Mouse (Mus musculus) forebrain, embryonic 16.5 days (tissue): ENCODE measurements around the gene Adgrd1. TPM values are rescaled to one million over a fixed set of nuclear protein-coding genes. Genes with fewer than 3 reads are reported as not detected.
A peak's percentile ranks its signal among the peaks of the same experiment; 100 is the strongest.

ENCODE experiments used
- ATAC-seq: fragments of 200-750 bp; cut with Nextera tagmentation; 2 replicates; pipeline ENCODE4 v1.8.0; 2017; ENCODE audit warnings: mild to moderate bottlenecking, moderate library complexity
- H3K27ac ChIP-seq: fragments of 300-500 bp; sonication (generic); 2 replicates; pipeline ENCODE4 v1.5.1; 2014; ENCODE audit warnings: low read length, control low read depth
- H3K27me3 ChIP-seq: fragments of 300-500 bp; sonication (generic); replicated peaks from 2 replicates; pipeline ENCODE4 v1.6.1; 2014; ENCODE audit warnings: low read length; ENCODE audit not compliant: control insufficient read depth, insufficient read depth
- H3K36me3 ChIP-seq: fragments of 300-500 bp; sonication (generic); 2 replicates; pipeline ENCODE4 v1.6.1; 2014; ENCODE audit not compliant: control insufficient read depth, insufficient read depth
- H3K4me1 ChIP-seq: fragments of 300-500 bp; sonication (generic); replicated peaks from 2 replicates; pipeline ENCODE4 v1.6.1; 2014; ENCODE audit warnings: low read length; ENCODE audit not compliant: control insufficient read depth, insufficient read depth
- H3K4me2 ChIP-seq: fragments of 300-500 bp; sonication (generic); 2 replicates; pipeline ENCODE4 v1.6.1; 2014; ENCODE audit warnings: mild to moderate bottlenecking, low read length, control low read depth
- H3K4me3 ChIP-seq: fragments of 300-500 bp; sonication (generic); replicated peaks from 2 replicates; pipeline ENCODE4 v1.5.1; 2014; ENCODE audit warnings: mild to moderate bottlenecking, low read length, control low read depth
- H3K9ac ChIP-seq: fragments of 300-500 bp; sonication (generic); replicated peaks from 2 replicates; pipeline ENCODE4 v1.6.1; 2014; ENCODE audit warnings: low read depth, low read length, control low read depth
- H3K9me3 ChIP-seq: fragments of 300-500 bp; sonication (generic); 2 replicates; pipeline ENCODE4 v1.6.1; 2016; ENCODE audit warnings: low read length; ENCODE audit not compliant: control insufficient read depth
- WGBS: fragments of 180-500 bp; shearing (Covaris S2); extraction: QIAGEN DNeasy Blood & Tissue Kit; methylation state at CpG from one replicate; pipeline ENCODE4 v1.1.7; 2014; 5-methylcytosine and 5-hydroxymethylcytosine counted together
- polyA plus RNA-seq: library from polyadenylated mRNA; unstranded; fragments of >200 nt; fragmentation: Nextera tagmentation; extraction: Ambion mirVana; gene quantifications from 2 replicates; pipeline ENCODE4 v1.2.1, GENCODE M21; 2015

The Adgrd1 gene
- polyA plus RNA-seq, 1 experiment from 2014 or later, result 0.22 TPM

DNA sequence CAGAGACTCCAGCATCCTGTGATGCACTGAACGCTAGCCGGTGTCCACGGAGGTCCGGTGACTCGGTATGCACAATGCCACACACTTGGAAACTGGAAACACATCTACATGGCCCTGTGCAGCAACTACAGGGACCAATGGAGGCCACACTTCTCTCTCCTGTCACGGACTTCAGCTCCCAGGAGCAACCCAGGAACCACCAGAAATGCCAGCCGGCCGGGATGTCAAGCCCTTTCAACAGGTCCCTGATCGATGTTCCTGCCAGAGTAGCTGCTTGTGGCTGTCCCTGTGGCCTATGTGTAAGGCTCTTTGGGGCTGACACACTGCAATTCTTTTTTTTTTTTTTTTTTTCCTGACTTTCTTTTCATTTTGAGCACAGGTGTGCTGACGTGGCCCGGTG is 32.4 kb upstream of the Adgrd1 start:
- 79% methylated on average over 11 of the region's 11 CpGs for WGBS
- Histone ChIP-seq H3K4me3 (no peak overlapping the region), H3K9ac (no peak overlapping the region)

GRCm38 (mm10) chr5:129065301-129065700 is 31.2 kb upstream of the Adgrd1 start:
- H3K4me2 ChIP-seq, result no peak overlapping the region
- H3K36me3 ChIP-seq, result no peaks in the 10 kb centered on the region
- H3K27me3 ChIP-seq, result peaks cover 4% of the 10 kb centered on the region; the same call in 1 of the 2 replicates
- no peak overlapping the region for H3K9ac ChIP-seq
- H3K4me3 ChIP-seq, result no peak overlapping the region
- H3K9me3 ChIP-seq, result no peaks in the 10 kb centered on the region
- WGBS, result 82% methylated on average over 12 of the region's 12 CpGs
- H3K27ac ChIP-seq, result no peak overlapping the region
- ATAC-seq, result no peak
- H3K4me1 ChIP-seq, result peaks cover 11% of the 10 kb centered on the region

More for the DNA sequence above, 32.4 kb upstream of the Adgrd1 start:
- H3K4me2 ChIP-seq, result no peak overlapping the region
- no peaks in the 10 kb centered on the region for H3K9me3 ChIP-seq
- peaks cover 11% of the 10 kb centered on the region for H3K4me1 ChIP-seq
- ATAC-seq, result no peak
- no peak overlapping the region for H3K27ac ChIP-seq
- no peaks in the 10 kb centered on the region for H3K36me3 ChIP-seq
- H3K27me3 ChIP-seq, result peaks cover 4% of the 10 kb centered on the region; the same call in 1 of the 2 replicates

DNA sequence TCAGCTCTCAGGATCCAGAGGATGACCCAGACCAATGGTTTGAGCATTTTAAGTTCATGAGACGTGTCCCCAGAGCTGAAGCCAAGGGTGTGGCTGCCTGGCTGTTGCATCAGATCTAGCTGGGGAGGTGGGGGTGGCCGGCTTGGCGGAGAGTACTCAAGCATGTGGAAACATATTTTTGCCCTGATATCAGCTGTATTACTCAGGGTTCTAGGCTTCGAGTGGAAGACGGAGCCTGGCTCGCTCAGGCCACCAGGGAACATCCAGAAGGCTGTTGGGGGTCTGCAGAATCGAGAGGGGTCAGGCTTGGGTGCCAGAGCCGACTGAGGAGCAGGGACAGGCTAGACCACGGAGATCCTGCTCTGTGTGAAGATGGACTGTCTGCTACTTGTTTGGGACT is 30.6 kb upstream of the Adgrd1 start:
- WGBS, result 86% methylated on average over 9 of the region's 9 CpGs
- Histone ChIP-seq H3K4me2 (no peak overlapping the region), H3K27ac (no peak overlapping the region), H3K9me3 (no peaks in the 10 kb centered on the region), H3K9ac (no peak overlapping the region), H3K4me1 (peaks cover 11% of the 10 kb centered on the region), H3K36me3 (no peaks in the 10 kb centered on the region), H3K27me3 (no peaks in the 10 kb centered on the region), H3K4me3 (no peak overlapping the region)
- ATAC-seq, result no peak

- H3K4me1 ChIP-seq, result peaks cover 18% of the 10 kb centered on the region
- no peak overlapping the region for H3K4me2 ChIP-seq
- WGBS, result 88% methylated on average over 8 of the region's 8 CpGs
- no peaks in the 10 kb centered on the region for H3K36me3 ChIP-seq
- H3K9ac ChIP-seq, result no peak overlapping the region
- no peaks in the 10 kb centered on the region for H3K9me3 ChIP-seq
- H3K27ac ChIP-seq, result no peak overlapping the region
- no peak for ATAC-seq
- H3K27me3 ChIP-seq, result no peaks in the 10 kb centered on the region
- H3K4me3 ChIP-seq, result no peak overlapping the region
Measured at GRCm38 (mm10) chr5:129066541-129067230, 29.9 kb upstream of the Adgrd1 start.

GRCm38 (mm10) chr5:129067231-129067834 is 29.2 kb upstream of the Adgrd1 start:
- H3K27me3 ChIP-seq, result no peaks in the 10 kb centered on the region
- H3K4me1 ChIP-seq, result peaks cover 21% of the 10 kb centered on the region
- no peak for ATAC-seq
- H3K9me3 ChIP-seq, result no peaks in the 10 kb centered on the region
- 77% methylated on average over 13 of the region's 13 CpGs for WGBS
- H3K36me3 ChIP-seq, result no peaks in the 10 kb centered on the region
- H3K9ac ChIP-seq, result no peak overlapping the region
- no peak overlapping the region for H3K27ac ChIP-seq
- H3K4me2 ChIP-seq, result no peak overlapping the region
- no peak overlapping the region for H3K4me3 ChIP-seq

GRCm38 (mm10) chr5:129071761-129072280 is 24.7 kb upstream of the Adgrd1 start:
- Histone ChIP-seq H3K36me3 (no peaks in the 10 kb centered on the region), H3K27me3 (no peaks in the 10 kb centered on the region), H3K4me1 (peaks cover 22% of the 10 kb centered on the region), H3K4me3 (no peak overlapping the region), H3K4me2 (0 out of 2 replicates have a peak overlapping the region, but pooled peaks have one; percentile 12), H3K9me3 (no peaks in the 10 kb centered on the region), H3K9ac (no peak overlapping the region), H3K27ac (peak overlapping the region; percentile 78)
- 38% methylated on average over 14 of the region's 14 CpGs for WGBS
- ATAC-seq, result peak; percentile 38; the same call in 1 of the 2 replicates

GRCm38 (mm10) chr5:129073404-129073803 is 23.1 kb upstream of the Adgrd1 start:
- Histone ChIP-seq H3K4me2 (no peak overlapping the region), H3K9ac (no peak overlapping the region), H3K27me3 (no peaks in the 10 kb centered on the region), H3K4me1 (peaks cover 22% of the 10 kb centered on the region), H3K36me3 (no peaks in the 10 kb centered on the region), H3K9me3 (no peaks in the 10 kb centered on the region), H3K27ac (no peak overlapping the region), H3K4me3 (no peak overlapping the region)
- 59% methylated on average over 6 of the region's 6 CpGs for WGBS
- ATAC-seq, result no peak

DNA sequence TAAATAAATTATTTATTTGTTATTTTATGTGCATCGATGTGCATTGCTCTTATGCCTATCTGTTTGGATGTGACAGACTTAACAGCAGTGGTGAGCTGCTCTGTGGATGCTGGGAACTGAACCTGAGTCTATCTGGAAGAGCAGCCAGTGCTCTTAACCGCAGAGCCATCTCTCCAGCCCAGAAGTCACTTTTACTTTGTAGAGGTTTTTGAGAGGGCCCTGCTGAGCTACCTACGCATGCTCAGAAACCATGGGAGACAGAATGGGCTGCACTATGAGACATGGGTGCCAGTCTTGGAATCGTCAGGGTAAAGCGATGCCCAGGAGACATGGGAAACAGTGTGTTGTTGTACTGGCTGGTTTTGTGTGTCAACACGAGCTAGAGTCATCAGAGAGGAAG is 20.5 kb upstream of the Adgrd1 start:
- H3K36me3 ChIP-seq, result no peaks in the 10 kb centered on the region
- no peak overlapping the region for H3K4me2 ChIP-seq
- no peak overlapping the region for H3K4me3 ChIP-seq
- H3K27ac ChIP-seq, result no peak overlapping the region
- H3K27me3 ChIP-seq, result no peaks in the 10 kb centered on the region
- 82% methylated on average over 6 of the region's 6 CpGs for WGBS
- no peak for ATAC-seq
- H3K9ac ChIP-seq, result no peak overlapping the region
- peaks cover 20% of the 10 kb centered on the region for H3K4me1 ChIP-seq
- H3K9me3 ChIP-seq, result no peaks in the 10 kb centered on the region

GRCm38 (mm10) chr5:129077240-129077639 is 19.3 kb upstream of the Adgrd1 start:
- Histone ChIP-seq H3K4me1 (peaks cover 9% of the 10 kb centered on the region; the same call in 1 of the 2 replicates), H3K27me3 (no peaks in the 10 kb centered on the region), H3K36me3 (no peaks in the 10 kb centered on the region), H3K9ac (no peak overlapping the region), H3K4me2 (no peak overlapping the region), H3K9me3 (no peaks in the 10 kb centered on the region), H3K27ac (no peak overlapping the region), H3K4me3 (no peak overlapping the region)
- WGBS, result 91% methylated on average over 5 of the region's 5 CpGs
- no peak for ATAC-seq
